Mouse (Mus musculus) kidney, embryonic 15.5 days (tissue): ENCODE data around the gene Lat2. TPM values are rescaled to one million over a fixed set of nuclear protein-coding genes. Genes with fewer than 3 reads are reported as not detected.
"Not testable (repeated sequence)": the region's sequence is repeated elsewhere in the genome, so short reads cannot be mapped to it uniquely, and the experiment has no call there.

Experiments used
- ATAC-seq: fragments of 200-750 bp; cut with Nextera tagmentation; replicated peaks from 2 replicates; pipeline ENCODE4 v1.8.0; 2017; ENCODE audit warnings: moderate TSS enrichment; ENCODE audit not compliant: low FRiP score
- H3K27ac ChIP-seq: fragments of 300-500 bp; sonication (generic); 2 replicates; pipeline ENCODE4 v1.5.1; 2015; ENCODE audit warnings: mild to moderate bottlenecking, inconsistent platforms
- H3K27me3 ChIP-seq: fragments of 300-500 bp; sonication (generic); 2 replicates; pipeline ENCODE4 v1.6.1; 2015; ENCODE audit warnings: inconsistent platforms
- H3K36me3 ChIP-seq: fragments of 300-500 bp; sonication (generic); 2 replicates; pipeline ENCODE4 v1.6.1; 2015; ENCODE audit warnings: inconsistent platforms
- H3K4me1 ChIP-seq: fragments of 300-500 bp; sonication (generic); 2 replicates; pipeline ENCODE4 v1.6.1; 2015; ENCODE audit warnings: inconsistent platforms
- H3K4me2 ChIP-seq: fragments of 300-500 bp; sonication (generic); 2 replicates; pipeline ENCODE4 v1.6.1; 2015; ENCODE audit warnings: moderate library complexity, mild to moderate bottlenecking, inconsistent platforms
- H3K4me3 ChIP-seq: fragments of 300-500 bp; sonication (generic); replicated peaks from 2 replicates; pipeline ENCODE4 v1.5.1; 2015; ENCODE audit warnings: mild to moderate bottlenecking, inconsistent platforms
- H3K9ac ChIP-seq: fragments of 300-500 bp; sonication (generic); 2 replicates; pipeline ENCODE4 v1.6.1; 2015; ENCODE audit warnings: mild to moderate bottlenecking, inconsistent platforms
- H3K9me3 ChIP-seq: fragments of 300-500 bp; sonication (generic); replicated peaks from 2 replicates; pipeline ENCODE4 v1.6.1; 2016; ENCODE audit warnings: inconsistent platforms
- WGBS: fragments of 180-500 bp; shearing (Covaris S2); methylation state at CpG from one replicate; pipeline ENCODE4 v1.1.7; 2015; ENCODE audit warnings: mixed read lengths; 5-methylcytosine and 5-hydroxymethylcytosine counted together
- polyA plus RNA-seq: library from polyadenylated mRNA; unstranded; fragments of >200 nt; fragmentation: Nextera tagmentation; extraction: Ambion mirVana; gene quantifications from 2 replicates; pipeline ENCODE4 v1.2.1, GENCODE M21; 2015

The Lat2 gene
- 3.2 and 3.4 TPM in 2 replicates for polyA plus RNA-seq

- no peak within 1 kb of the TSS for H3K9ac ChIP-seq
- H3K27ac ChIP-seq, result 0 out of 2 replicates have a peak within 1 kb of the TSS, but pooled peaks have one; percentile 9
- H3K27me3 ChIP-seq, result no peaks in the 10 kb centered on the region
- no peak for ATAC-seq
- H3K4me1 ChIP-seq, result no peaks in the 10 kb centered on the region
- WGBS, result 76% methylated on average over 7 of the region's 7 CpGs
- no peak within 1 kb of the TSS for H3K4me3 ChIP-seq
- H3K4me2 ChIP-seq, result no peak within 1 kb of the TSS
- peaks cover 39% of the 10 kb centered on the region for H3K36me3 ChIP-seq
- H3K9me3 ChIP-seq, result no peaks in the 10 kb centered on the region
Measured at GRCm38 (mm10) chr5:134614802-134615201, at the start of gene Lat2. Gene Lat2 (minus strand): TSS chr5:134615025.

GRCm38 (mm10) chr5:134656708-134657107, 41.9 kb upstream of the Lat2 start:
- Histone ChIP-seq H3K36me3 (peaks cover 34% of the 10 kb centered on the region), H3K27ac (no peak overlapping the region), H3K27me3 (no peaks in the 10 kb centered on the region), H3K4me3 (no peak overlapping the region), H3K4me1 (peaks cover 4% of the 10 kb centered on the region; the same call in 1 of the 2 replicates), H3K9me3 (no peaks in the 10 kb centered on the region), H3K9ac (no peak overlapping the region), H3K4me2 (no peak overlapping the region)
- ATAC-seq, result no peak
- WGBS, result 78% methylated on average over 4 of the region's 4 CpGs

- H3K27me3 ChIP-seq, result no peaks in the 10 kb centered on the region
- no peak overlapping the region for H3K27ac ChIP-seq
- H3K4me1 ChIP-seq, result peaks cover 4% of the 10 kb centered on the region; the same call in 1 of the 2 replicates
- ATAC-seq, result no peak
- H3K4me2 ChIP-seq, result no peak overlapping the region
- H3K9ac ChIP-seq, result no peak overlapping the region
- 15% methylated on average over 7 of the region's 7 CpGs for WGBS
- H3K36me3 ChIP-seq, result peaks cover 4% of the 10 kb centered on the region; the same call in 1 of the 2 replicates
- H3K4me3 ChIP-seq, result no peak overlapping the region
- H3K9me3 ChIP-seq, result 0 out of 2 replicates have a peak, but pooled peaks cover 3% of the 10 kb centered on the region
Measured at GRCm38 (mm10) chr5:134652015-134652414, 37.2 kb upstream of the Lat2 start.

GRCm38 (mm10) chr5:134650926-134651325, 36.1 kb upstream of the Lat2 start:
- Histone ChIP-seq H3K36me3 (no peaks in the 10 kb centered on the region), H3K27ac (no peak overlapping the region), H3K4me1 (peaks cover 4% of the 10 kb centered on the region; the same call in 1 of the 2 replicates), H3K4me2 (no peak overlapping the region), H3K4me3 (no peak overlapping the region), H3K9me3 (0 out of 2 replicates have a peak, but pooled peaks cover 3% of the 10 kb centered on the region), H3K27me3 (no peaks in the 10 kb centered on the region), H3K9ac (no peak overlapping the region)
- no peak for ATAC-seq
- 57% methylated on average over 5 of the region's 5 CpGs for WGBS

GRCm38 (mm10) chr5:134648976-134649375, 34.2 kb upstream of the Lat2 start:
- peaks cover 10% of the 10 kb centered on the region for H3K4me1 ChIP-seq
- not testable (repeated sequence) for H3K4me2 ChIP-seq, H3K27me3 ChIP-seq, H3K27ac ChIP-seq, H3K36me3 ChIP-seq, ATAC-seq, H3K4me3 ChIP-seq, H3K9ac ChIP-seq, H3K9me3 ChIP-seq
- 96% methylated on average over 4 of the region's 4 CpGs for WGBS

- H3K4me2 ChIP-seq, result no peak overlapping the region
- 81% methylated on average over 2 of the region's 2 CpGs for WGBS
- no peak for ATAC-seq
- 0 out of 2 replicates have a peak, but pooled peaks cover 3% of the 10 kb centered on the region for H3K9me3 ChIP-seq
- H3K36me3 ChIP-seq, result no peaks in the 10 kb centered on the region
- H3K9ac ChIP-seq, result no peak overlapping the region
- no peak overlapping the region for H3K27ac ChIP-seq
- H3K4me1 ChIP-seq, result peaks cover 10% of the 10 kb centered on the region
- H3K27me3 ChIP-seq, result no peaks in the 10 kb centered on the region
- H3K4me3 ChIP-seq, result no peak overlapping the region
Measured at GRCm38 (mm10) chr5:134647394-134647793, 32.6 kb upstream of the Lat2 start.

GRCm38 (mm10) chr5:134646461-134646860, 31.6 kb upstream of the Lat2 start:
- Histone ChIP-seq H3K27me3 (no peaks in the 10 kb centered on the region), H3K36me3 (no peaks in the 10 kb centered on the region), H3K9me3 (0 out of 2 replicates have a peak, but pooled peaks cover 3% of the 10 kb centered on the region), H3K9ac (no peak overlapping the region), H3K4me1 (peaks cover 7% of the 10 kb centered on the region; the same call in 1 of the 2 replicates), H3K4me2 (no peak overlapping the region), H3K4me3 (no peak overlapping the region), H3K27ac (no peak overlapping the region)
- ATAC-seq, result no peak
- WGBS, result 76% methylated on average over 4 of the region's 4 CpGs

GRCm38 (mm10) chr5:134644643-134645118, 29.9 kb upstream of the Lat2 start:
- peak overlapping the region; percentile 66 for H3K27ac ChIP-seq

GRCm38 (mm10) chr5:134644121-134644520, 29.3 kb upstream of the Lat2 start:
- no peak overlapping the region for H3K9ac ChIP-seq
- no peaks in the 10 kb centered on the region for H3K9me3 ChIP-seq
- H3K36me3 ChIP-seq, result no peaks in the 10 kb centered on the region
- H3K4me3 ChIP-seq, result no peak overlapping the region
- H3K4me2 ChIP-seq, result no peak overlapping the region
- WGBS, result 81% methylated on average over 1 of the region's 1 CpGs
- peaks cover 12% of the 10 kb centered on the region for H3K4me1 ChIP-seq
- H3K27me3 ChIP-seq, result no peaks in the 10 kb centered on the region
- no peak for ATAC-seq
- peak overlapping the region; percentile 66 for H3K27ac ChIP-seq

More at GRCm38 (mm10) chr5:134644643-134645118, 29.9 kb upstream of the Lat2 start:
- no peaks in the 10 kb centered on the region for H3K9me3 ChIP-seq
- H3K4me3 ChIP-seq, result no peak overlapping the region
- H3K4me1 ChIP-seq, result peaks cover 9% of the 10 kb centered on the region
- no peak overlapping the region for H3K4me2 ChIP-seq
- H3K9ac ChIP-seq, result no peak overlapping the region
- no peaks in the 10 kb centered on the region for H3K36me3 ChIP-seq
- 55% methylated on average over 8 of the region's 8 CpGs for WGBS
- no peaks in the 10 kb centered on the region for H3K27me3 ChIP-seq
- no peak for ATAC-seq

- Histone ChIP-seq H3K9me3 (no peaks in the 10 kb centered on the region), H3K36me3 (peaks cover 18% of the 10 kb centered on the region), H3K4me2 (no peak overlapping the region), H3K9ac (no peak overlapping the region), H3K27me3 (no peaks in the 10 kb centered on the region), H3K4me1 (peaks cover 26% of the 10 kb centered on the region), H3K4me3 (no peak overlapping the region), H3K27ac (no peak overlapping the region)
- no peak for ATAC-seq
- WGBS, result 89% methylated on average over 2 of the region's 3 CpGs
Measured at GRCm38 (mm10) chr5:134640371-134640770, 25.5 kb upstream of the Lat2 start.

- Histone ChIP-seq H3K9ac (peak within 1 kb of the TSS; percentile 100), H3K36me3 (peaks cover 26% of the 10 kb centered on the region), H3K4me3 (peak within 1 kb of the TSS; percentile 98), H3K4me1 (peaks cover 21% of the 10 kb centered on the region), H3K9me3 (no peaks in the 10 kb centered on the region), H3K27ac (peak within 1 kb of the TSS; percentile 97), H3K27me3 (no peaks in the 10 kb centered on the region), H3K4me2 (peak within 1 kb of the TSS; percentile 79)
- WGBS, result under 1% methylated on average over 49 of the region's 52 CpGs
- ATAC-seq, result peak; percentile 96
Measured at GRCm38 (mm10) chr5:134639269-134639682, 24.5 kb upstream of the Lat2 start, which contains the start of gene Eif4h. Gene Eif4h (minus strand): TSS chr5:134639490.

GRCm38 (mm10) chr5:134638461-134639268, 23.8 kb upstream of the Lat2 start:
- ATAC-seq, result peak; percentile 81
- Histone ChIP-seq H3K36me3 (peaks cover 32% of the 10 kb centered on the region), H3K27me3 (no peaks in the 10 kb centered on the region), H3K9ac (peak overlapping the region; percentile 100), H3K4me3 (peak overlapping the region; percentile 98), H3K9me3 (no peaks in the 10 kb centered on the region), H3K4me1 (peaks cover 20% of the 10 kb centered on the region), H3K27ac (peak overlapping the region; percentile 97), H3K4me2 (peak overlapping the region; percentile 79)
- under 1% methylated on average over 83 of the region's 85 CpGs for WGBS
